Mouse (Mus musculus) kidney, postnatal 25 days (tissue): Measurements from ENCODE around the gene Ttc7.
"Not testable (repeated sequence)": the region's sequence is repeated elsewhere in the genome, so short reads cannot be mapped to it uniquely, and the experiment has no call there.

ENCODE experiments used
- DNase-seq, 2 experiments: peaks; one replicate each; pipeline ENCODE4 v3.0.0; 2021; ENCODE audit warnings: mixed read lengths in 2 of 2

Gene Ttc7

DNA sequence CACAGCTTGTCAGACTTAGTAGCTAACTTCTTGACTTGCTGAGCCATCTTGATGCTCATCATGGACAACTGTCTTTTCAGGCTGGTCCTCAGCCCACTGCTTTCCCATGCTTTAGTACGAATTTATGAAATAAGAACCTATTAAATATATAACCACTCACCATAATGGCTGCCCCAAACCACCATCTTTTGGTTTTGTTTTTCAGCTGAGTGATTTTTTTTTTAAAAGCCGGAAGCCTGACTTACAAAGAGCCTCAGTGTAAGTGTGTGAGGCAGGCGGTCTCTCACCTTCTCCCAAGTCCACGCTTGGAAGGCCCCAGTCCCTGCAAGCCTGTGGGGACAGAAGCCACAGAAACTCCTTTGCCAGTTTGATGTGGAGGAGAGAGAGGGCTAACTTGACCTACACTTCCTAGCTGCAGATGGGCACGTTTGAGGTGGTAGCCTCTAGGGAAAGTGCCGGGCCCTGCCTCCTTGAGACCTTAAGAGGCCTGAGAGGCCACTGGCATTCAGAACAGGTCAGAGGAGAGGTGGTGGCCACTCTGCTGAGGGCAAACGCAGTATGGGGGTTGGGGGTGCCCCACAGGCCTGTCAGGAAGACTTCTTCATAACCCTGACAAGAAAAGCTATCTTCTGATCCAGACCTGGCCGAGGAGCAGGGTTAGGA lies 3.9 kb downstream of the Ttc7 start:
- no peak for DNase-seq

DNA sequence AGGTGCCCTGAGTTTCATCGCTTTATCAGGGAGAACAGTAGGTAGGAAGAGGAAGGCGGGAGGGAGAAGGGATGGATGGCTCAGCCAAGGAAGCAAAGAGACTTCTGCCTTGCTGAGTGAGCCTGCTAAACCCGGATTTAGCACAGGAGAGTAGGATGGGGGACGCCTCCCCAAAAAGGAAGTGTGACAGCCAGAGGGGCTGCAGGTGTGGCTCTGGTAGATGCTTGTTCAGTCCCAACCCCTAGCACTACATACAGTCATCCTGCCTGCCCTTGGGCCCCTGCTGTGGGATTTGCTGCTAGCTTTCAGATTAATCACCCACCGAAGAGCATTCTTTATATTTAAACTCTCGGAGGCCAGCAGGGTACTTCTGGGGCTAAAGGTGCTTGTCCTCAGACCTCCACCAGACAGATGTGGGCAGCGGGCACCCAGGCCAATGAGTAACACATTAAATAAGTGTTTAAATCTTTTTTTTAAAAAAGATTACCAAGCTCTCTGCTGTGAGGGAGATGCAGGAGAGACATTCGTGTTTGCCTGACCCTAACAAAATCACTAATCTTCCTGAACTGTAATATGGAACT lies 4.6 kb downstream of the Ttc7 start:
- DNase-seq: peak in 1 of 2 experiments; percentile 79

DNA sequence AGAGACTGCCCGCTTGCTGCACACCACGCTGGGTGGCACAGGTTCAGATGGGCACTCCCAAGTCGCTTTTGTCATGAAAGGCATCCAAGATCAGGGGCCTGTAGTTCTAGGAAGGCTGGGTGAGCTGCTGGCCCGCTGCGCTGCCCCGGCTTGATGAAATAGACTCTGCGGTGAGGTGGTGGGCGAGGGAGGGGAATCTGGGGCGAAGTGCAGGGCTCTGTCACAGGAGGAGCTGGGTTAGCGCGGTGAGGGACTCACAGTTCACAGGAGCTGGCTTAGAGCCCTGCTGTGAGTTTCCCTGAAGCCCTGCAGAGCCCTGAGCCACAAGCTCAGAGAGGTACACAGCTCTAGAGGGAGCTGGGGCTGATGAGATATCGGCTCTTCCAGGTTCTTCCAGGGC lies 5.4 kb downstream of the Ttc7 start:
- peak; percentile 58 to 81 for DNase-seq

DNA sequence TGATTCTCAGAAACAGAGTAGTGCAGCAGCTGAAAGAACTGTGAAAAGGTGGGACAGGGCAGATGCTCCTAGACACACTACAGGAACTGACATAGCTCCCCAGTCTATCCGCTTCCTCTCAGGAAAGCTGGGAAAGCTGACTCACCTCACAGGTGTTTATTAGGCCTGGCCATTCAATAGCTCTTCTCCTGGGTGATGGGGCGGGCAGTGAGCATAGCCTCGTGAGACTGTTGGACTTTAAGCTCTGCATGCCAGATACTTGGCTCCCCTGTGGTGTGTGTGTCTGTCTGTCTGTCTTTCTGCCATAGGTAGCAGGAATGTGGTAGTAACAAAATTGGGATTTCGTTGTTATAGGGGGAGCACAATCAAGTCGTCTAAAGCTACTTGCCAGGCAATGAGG lies 6.7 kb downstream of the Ttc7 start:
- peak; percentile 55 to 81 for DNase-seq

DNA sequence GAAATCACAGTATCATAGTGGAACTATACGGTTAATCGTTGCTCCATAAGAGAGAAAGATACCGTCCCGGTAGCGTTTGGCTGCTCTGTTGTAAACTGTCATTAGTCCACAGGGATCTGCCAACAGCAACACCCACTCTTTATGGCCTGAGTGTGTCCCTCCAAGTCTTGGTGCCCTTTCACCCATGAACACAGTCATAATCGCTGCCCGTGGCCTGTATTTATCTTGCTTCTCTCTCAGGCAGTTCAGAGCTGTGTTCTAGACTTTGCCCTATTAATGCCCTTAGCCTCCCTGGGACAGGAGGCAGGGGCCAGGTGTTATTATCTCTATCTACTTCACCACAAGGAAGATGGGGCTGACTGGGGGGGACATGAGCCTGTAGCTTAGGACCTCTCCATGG lies 8.4 kb downstream of the Ttc7 start:
- DNase-seq: peak in 1 of 2 experiments; percentile 64

DNA sequence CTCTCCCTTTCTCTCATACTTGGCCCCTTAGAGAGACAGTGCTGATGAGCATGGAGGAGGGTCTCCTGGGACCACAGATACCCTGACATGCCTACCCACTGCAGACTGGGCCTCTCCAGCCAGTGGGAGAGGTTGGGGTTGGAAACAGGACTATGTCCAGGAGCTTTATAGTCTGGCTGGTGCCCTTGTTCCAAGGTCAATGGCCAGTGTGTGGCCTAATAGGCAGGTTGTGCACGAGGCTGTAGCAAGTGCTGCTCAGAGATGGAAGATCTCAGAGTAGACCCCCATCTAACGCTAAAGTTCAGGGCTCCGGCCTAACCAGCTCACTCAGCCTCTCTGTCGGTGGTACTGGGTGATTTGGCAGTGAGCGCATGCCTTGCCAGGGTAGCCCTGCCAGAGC lies 9.1 kb downstream of the Ttc7 start:
- peak in 1 of 2 experiments; percentile 58 for DNase-seq

DNA sequence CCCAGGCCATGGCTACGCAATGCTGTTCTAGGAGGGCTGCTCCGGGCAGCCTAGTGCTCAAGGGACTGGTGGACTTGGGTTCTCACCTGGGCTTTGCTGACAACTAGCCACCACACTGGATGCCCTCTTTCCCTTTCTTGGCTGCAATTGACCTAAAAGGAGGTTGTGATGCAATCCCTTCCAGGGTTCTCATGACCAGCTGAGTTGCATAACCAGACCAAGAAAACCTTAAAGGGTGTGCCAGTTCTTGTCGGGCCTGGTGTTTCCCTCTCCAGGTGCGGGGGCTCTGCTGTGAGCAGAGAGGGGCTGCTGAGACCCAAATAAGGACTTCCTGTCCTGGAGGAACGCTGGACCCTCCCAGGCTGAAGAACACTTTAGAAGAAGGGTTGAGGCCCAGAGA lies 10.4 kb downstream of the Ttc7 start:
- DNase-seq: peak in 1 of 2 experiments; percentile 49

DNA sequence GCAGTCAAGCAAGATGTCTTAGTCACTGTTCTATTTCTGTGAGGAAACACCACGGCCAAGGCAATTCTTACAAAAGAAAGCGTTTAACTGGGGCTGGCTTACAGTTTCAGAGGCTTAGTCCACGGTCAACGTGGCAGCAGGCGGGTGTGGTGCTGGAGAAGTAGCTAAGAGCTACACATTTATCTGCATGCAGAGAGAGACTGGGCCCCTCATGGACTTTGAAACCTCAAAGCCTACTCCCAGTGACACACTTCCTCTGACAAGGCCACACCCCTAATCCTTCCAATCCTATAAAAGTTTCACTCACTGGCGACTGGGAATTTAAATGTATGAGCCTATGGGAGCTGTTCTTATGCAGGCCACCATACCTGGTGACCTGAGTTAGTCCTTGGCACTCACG lies 13.1 kb downstream of the Ttc7 start:
- no peak for DNase-seq

DNA sequence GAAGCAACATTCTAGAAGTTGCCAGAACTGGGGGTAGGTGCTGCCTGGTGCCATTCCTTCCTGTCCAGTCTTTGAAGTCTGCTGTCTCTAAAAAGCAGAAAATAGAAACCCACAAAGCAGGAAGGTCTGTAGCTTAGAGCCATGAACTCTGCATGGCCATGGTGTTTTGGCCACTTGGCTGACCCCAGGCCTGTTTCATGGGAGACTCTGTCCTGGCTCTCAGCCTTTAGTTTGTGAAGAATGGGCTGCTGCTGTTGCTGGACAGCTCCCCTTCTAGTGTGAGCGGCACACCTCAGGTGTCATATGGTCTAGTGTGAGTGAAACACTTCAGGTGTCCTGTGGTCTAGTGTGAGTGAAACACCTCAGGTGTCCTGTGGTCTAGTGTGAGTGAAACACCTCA lies 14.0 kb downstream of the Ttc7 start:
- not testable (repeated sequence) for DNase-seq

DNA sequence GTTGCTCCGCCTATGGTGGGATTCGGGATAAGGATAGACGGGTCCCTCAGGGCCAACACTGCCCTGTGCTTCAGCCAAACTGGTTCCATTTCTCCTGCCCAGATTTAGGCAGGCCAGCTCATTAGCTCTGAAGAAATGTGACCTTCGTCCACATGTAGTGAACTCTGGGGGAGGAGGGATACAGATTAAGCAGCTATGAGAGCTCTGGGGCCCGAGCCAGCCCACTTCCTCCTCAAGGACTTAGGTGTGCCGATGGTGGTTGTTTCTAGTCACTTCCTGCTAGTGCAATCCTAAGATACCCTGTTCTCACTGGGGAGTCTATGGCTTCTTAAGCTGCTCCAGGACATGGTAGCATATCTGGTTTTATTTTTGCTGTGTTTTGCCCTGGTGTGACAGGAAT lies 16.3 kb downstream of the Ttc7 start:
- DNase-seq: peak; percentile 70 to 81

DNA sequence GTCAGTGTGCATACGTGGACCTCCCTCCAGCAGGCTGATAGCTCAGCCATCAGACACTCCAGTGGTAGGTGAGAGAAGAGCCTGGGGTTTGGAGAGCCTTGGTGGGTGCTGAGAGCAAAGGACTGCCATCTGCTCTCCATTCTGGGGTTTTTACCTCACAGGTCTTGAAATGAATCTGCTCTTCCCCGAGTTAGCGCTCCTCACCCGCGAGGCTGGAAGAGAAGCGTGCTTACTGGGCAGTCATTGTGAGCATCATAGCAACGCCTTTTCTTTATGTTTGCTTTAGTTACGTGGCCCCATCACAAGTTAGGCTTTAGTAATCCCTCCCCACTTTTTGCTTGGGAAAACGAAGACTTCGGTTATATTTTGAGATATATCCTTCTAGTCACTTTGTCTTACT lies 17.7 kb downstream of the Ttc7 start:
- no peak for DNase-seq

DNA sequence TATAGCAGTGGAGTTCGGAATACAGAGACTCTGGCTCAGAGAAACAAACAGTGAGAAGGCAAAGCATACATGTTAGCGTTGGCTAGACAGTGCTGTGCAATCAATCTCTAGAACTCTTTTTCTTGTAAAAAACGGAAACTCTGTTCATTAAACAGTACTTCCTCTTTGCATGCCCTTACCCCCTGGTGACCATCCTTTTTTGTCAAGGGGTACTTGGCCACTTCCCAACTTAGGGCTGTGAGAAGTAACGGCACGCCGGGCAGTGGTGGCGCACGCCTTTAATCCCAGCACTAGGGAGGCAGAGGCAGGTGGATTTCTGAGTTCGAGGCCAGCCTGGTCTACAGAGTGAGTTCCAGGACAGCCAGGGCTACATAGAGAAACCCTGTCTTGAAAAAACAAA lies 18.9 kb downstream of the Ttc7 start:
- DNase-seq: not testable (repeated sequence)

DNA sequence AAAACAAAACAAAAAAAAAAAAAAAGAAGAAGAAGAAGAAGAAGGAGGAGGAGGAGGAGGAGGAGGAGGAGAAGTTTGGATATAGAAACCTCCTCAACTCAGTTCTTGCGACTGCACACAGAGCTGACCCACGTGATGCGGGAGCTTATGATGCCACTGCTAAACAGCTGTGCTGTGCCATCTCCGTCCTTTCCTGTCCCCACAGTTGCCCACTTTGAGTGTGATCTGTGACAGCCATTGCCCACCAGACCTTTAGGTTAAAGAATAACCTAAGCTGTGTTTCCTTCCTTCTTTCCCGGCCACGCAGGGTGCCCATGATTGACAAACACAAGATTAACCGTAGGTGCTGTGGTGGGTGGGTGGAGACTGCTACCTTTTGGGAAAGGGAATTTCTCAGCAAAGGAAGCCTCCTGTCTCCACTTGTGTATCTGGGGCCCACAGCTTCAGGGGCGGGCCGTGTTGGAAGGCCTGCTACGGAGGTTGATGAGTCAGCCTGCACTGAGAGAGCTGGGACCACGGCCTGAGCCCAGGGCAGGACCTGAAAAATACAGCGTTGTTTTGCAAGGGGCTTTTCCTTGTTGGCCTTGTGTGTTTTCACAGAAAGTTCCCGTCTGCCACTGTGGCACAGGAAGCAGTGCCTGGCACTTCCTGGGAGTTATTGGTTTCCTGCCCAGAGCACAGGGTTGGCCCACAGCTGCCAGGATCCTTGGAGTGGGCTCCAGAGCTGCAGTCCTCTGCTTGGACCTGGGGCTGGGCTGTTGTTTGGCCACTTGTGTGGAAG lies 19.5 kb downstream of the Ttc7 start:
- peak in 1 of 2 experiments; percentile 45 for DNase-seq

DNA sequence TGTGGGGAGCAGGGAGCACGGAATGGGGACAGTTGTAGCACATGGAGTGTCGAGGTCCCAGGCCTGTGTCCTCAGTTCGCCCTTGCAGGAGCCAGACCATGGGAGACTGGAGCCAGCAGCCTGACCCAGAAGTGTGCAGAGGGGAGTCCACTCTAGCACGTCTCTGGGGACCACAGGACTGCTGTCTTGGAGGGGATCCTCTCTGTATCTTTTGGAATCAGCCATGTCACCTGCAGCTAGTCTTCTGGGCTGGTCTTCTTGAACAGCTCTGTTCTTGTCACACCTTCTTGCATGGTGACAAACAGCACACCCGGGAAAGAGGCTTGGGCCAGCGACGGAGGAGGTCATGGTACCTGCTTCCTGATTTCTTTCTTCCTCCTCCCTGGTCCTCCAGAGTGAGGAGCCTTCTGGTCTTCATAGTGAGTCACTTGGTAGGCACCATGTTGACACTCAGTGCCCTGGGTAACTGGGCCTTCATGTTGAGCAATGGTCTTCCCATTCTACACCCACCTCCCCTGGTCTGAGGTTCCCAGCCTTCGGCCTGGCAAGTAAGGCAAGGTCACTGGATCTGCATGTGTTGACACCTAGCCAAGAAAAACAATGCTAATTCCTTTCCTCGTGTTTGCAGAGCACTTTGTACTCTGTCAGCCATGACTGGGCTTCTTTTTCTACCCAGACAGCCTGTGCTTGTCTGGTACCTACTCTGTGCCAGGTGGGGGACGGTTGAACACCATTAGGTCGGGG lies 21.6 kb downstream of the Ttc7 start:
- peak; percentile 61 to 82 for DNase-seq

DNA sequence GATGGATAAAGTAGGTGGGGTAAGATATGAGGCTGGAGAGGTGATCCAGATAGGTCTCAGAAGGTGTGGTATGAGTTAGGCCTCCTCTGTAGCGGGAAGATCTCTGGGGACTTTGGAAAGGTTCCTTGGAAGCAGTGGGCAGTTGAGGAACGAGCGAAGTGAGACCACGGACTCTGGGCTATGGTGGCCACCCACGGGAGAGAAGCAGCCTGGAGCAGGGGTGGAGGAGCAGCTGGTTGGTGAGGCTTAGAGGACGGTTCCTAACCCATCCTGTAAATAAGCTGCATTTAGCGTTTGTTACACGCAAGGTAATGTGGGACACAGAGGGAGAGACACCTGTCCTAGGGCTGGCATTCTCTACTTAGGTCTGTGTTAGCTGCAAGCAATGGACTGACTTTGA lies 22.4 kb downstream of the Ttc7 start:
- no peak for DNase-seq

DNA sequence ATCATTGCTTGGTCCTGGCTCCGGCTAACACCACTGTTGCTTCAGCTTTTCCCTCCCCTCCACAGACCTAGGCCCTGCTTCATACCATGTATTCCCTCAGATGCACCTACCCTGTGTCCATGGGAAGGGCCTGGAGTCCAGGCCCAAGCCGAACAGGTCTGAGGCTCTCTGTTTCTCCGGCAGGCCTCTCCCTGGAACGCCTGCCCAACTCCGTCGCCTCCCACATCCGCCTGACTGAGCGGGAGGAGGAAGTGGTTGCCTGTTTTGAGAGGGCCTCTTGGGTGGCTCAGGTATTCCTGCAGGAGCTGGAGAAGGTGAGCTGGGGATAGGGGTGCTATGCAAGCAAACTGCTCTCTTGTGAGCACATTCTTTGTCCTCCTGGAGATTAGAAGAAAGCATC lies 24.1 kb downstream of the Ttc7 start:
- DNase-seq: peak; percentile 38 to 72

DNA sequence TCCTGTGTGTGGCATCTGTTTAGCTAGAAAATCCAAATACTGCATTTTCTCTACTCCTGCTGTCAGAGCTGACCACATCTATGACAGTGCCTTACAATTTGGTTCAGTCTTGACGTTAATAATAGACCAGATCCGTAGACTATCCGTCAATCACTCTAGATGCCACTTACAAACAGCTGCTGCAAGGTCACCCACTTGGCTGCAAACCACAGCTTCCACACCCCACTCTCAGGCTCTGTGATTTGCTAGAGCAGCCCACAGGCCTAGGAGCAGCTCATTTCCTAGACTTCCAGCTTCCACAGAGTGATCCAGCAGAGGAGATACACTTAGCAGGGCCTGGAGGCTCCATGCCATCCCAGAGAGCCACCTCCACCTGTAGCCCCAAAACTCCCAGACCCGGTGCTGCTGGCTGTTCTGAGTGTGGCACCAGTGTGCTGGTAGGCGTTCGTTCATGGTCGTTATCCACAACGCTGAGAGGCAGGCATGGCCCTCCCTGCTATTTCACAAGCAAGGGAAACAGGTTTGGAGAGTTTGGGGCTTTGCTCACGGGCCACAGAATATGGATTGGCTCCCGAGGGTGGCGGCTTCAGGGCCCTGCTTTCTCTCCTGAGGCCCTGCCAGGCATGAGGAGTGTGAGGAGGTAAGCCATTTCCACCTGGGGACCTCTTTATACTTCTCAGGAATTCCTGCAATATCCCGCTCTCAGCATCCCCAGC lies 26.5 kb downstream of the Ttc7 start:
- DNase-seq: no peak

DNA sequence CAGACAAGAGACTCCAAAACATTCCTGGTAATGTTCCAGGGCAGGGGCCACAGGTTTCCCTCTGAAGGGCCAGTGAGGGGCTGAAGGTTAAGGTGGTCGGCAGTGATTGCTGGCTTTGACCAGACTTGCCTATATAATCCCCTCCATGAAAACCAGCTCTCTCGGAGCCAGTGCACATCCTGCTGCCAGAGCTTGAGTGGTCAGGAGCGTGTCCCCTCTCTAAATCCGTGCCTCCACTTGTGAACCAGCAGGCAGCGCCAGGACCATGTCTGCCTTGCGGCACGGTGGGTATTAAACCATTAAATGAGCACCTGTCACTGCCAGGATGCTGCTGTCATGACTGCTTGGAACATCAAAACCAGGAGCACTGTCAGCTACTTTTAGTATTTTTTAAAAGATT lies 27.8 kb downstream of the Ttc7 start:
- no peak for DNase-seq

DNA sequence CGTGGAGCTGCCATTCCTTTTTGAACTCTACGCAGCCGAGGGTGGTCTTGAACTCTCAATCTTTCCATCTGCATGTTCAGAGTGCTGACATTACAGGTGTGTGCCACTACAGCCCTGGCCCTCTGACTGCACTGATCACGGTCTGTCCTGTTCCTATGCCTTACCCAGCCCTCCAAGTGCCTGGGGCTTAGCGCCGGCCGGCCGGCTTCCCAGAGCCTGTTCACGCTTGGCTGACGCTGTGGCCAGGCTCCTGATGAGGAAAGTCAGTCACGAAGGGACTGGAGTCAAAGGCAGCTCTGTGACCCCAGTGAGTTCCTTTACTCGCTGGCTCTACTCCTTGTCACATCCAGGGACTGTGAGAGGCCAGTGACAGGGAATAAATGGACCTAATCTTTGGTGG lies 29.7 kb downstream of the Ttc7 start:
- DNase-seq: peak; percentile 78 to 93

DNA sequence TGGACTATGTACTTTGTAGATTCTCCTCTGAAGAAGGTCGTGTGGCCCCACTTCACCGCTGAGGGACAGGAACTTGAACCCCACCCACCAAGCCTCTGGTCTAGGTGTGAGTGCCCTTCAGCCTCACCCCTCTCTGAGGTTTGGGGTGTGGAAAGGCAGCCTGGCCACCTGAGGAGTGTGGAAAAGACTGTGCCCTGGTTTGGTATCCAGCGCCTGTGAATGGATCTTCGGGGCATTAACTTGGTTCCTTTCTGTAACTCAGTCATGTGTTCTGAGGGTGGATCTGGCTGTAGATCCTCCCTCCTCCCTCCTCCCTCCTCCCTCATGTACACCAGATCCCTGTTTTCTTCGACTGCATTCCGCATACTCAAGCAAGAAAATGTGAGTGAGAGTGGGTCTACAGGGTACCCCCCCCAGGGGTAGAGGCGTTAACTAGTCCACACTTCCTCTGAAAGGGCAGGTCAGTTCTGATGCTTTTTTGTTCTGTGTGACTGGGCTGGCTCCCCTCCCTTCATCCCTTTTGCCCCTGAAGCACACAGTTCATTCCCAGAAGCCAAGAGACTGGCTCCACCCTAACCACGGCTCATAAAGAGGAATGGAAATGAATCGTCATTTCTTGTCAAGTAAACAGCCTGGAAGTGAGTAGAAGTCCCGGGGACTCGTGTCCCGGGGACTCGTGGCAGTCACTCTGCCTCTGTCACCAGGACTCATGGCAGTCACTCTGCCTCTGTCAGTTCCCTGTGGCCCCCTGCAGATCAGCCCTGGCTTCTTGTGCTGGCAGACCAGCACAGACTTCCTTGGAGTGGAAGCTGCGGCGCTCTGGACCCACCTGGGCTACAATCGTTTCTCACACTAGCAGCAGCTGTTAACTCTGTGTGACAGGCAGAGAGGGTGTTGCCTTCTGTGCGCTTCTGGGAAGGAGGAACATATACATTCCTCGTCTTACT lies 30.5 kb downstream of the Ttc7 start:
- DNase-seq: peak; percentile 52 to 78

DNA sequence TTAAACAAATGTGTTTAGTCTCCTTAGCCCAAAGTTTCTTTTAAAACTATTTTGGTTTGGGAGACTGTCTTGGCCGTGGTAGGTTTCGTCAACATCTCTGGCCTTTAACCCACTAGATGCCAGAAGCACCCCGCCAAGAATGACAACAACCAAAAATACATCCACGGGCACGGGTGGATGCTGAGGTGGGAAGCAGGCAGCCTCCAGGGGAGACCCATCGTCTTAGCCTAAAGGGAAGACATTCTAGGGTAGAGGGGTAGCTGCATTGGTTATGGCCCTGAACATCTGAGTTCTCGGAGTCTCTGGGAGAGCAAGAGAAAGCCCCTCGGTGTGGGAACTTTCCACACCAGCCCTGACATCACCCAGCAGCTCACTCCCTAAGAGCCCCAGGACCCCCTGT lies 31.4 kb downstream of the Ttc7 start:
- no peak for DNase-seq
